Mouse (Mus musculus): ENCODE measurements around the gene Pnp. TPM values are rescaled to one million over a fixed set of nuclear protein-coding genes. Genes with fewer than 3 reads are reported as not detected.
"Not testable (repeated sequence)": the region's sequence is repeated elsewhere in the genome, so short reads cannot be mapped to it uniquely, and the experiment has no call there.

Pnp gene
- total RNA-seq, 1 experiment from 2014 or later: 69.2 TPM

- ATAC-seq (ENCODE audit: extremely low read depth, insufficient number of reproducible peaks, low FRiP score, poor library complexity, severe bottlenecking): no peak
Observed at GRCm38 (mm10) chr14:50925111-50925920, 5.6 kb upstream of the Pnp start.

- ATAC-seq (ENCODE audit: extremely low read depth, insufficient number of reproducible peaks, low FRiP score, poor library complexity, severe bottlenecking): no peak
Observed at GRCm38 (mm10) chr14:50927366-50927765, 3.5 kb upstream of the Pnp start.

DNA sequence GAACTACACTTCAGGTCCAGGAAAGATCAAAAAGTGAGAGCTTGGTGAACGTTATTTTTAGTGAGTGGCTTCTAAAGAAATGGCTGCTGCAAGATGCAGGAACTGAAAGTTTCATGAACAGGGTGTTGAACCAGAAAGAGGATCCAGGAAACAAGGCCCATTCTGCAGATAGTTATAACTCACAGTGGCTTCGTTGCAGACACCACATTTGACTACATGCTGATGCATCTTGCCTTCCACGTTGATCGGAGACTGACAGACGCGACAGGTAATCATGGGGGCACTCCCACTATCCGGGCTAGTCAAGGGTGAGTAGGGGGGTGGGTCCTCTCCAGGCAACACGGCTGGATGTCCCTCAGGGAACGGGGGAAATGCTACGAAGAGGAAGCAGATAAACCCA lies 931 bp upstream of the Pnp start:
- ATAC-seq (ENCODE audit: extremely low read depth, insufficient number of reproducible peaks, low FRiP score, poor library complexity, severe bottlenecking): no peak

- peak; percentile 33 for ATAC-seq (ENCODE audit: extremely low read depth, insufficient number of reproducible peaks, low FRiP score, poor library complexity, severe bottlenecking)
Observed at GRCm38 (mm10) chr14:50930377-50930753, 517 bp upstream of the Pnp start.

DNA sequence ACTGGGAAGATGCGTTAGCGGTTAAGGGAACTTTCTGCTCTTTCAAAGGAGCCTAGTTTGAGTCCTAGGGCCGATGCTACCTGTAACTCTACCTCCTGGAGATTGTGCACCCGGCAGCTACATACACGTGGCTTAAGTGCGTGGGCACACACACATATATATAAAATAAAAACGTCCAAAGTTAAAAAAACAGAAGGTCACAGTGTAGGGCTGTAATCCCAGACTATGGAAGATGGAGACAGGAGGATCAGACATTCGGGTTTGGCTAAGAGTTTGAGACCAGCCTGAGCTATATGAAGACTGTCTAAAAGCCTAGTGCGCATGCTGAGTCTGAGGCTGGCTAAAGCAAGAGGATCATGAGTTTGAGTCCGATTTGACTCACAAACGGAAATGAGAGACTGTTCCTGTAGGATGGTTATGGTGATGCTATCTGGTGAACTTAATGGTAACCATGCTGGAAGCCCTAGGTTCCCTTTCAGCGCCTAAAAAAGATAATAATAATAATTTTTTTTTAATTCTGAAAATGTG lies 675 bp downstream of the Pnp start:
- ATAC-seq (ENCODE audit: extremely low read depth, insufficient number of reproducible peaks, low FRiP score, poor library complexity, severe bottlenecking): no peak

DNA sequence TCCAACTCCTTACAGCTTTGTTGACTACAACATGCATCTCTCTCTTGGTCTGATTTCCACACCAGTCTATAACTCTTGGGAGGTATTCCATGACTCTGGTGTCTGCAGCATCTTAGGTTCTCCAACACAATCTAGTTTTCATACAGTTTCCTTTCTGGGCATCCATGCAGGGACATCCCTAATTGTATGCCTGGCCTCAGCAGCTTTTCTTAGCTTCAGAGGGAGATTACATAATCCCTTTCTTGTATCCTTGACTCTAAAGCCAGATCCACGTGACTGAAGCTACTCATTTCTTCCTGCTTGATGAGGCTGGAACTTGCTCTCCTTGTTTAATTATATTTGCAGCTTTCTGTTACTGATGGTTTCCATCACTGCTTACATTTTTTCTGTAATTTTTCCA lies 5.8 kb downstream of the Pnp start:
- no peak for ATAC-seq (ENCODE audit: extremely low read depth, insufficient number of reproducible peaks, low FRiP score, poor library complexity, severe bottlenecking)

DNA sequence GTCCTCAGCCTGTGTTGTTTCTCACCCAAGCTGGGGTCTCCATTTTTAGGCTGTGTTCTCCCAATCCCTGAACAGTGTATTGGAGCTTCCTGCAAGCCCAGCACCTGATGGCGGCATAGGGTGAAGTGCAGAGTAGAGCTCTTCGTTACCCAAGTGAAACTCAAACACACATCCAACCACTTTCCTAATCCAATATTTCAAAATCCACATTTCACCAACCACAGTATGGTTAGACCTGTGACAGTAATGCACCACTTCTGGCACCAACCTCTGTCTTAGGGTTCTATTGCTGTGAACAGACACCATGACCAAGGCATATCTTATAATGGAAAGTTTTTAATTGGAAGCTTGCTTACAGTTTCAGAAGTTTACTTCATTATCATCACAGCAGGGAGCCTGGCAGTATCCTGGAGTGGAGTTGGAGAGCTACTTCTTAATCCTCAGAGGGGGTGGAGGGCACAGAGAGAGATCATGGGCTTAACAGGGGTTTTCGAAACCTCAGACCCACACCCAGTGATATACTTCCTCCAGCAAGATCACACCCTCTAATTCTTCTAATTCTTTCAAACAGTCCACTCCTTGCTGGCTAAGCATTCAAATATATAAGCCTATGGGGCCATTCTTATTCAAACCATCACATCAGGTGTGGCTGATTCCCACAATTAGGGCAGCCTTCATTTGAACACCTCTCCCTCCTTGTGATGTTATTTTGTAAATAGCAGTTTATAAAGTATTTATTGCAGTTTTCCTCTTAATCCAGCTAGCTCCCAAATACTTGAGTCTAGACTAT lies 7.4 kb downstream of the Pnp start:
- no peak for ATAC-seq (ENCODE audit: extremely low read depth, insufficient number of reproducible peaks, low FRiP score, poor library complexity, severe bottlenecking)

DNA sequence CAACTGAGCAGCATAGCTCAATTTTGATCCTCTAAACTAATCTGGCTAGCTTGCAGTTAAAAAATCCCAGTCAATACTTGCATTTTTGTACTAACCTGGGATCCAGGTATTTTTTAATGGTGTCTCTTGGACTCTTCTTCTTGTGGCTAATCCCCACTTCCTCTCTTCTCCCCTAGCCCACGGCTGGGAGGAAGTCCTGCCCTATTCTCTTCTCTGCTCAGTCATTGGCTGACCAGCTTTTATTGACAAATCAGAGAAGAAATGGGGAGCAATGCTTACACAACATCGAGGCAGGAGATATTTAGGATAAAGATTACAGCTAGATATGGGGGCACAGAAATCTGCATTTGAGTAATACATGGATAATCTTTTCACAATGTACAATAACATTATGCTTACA lies 8.1 kb downstream of the Pnp start:
- peak; percentile 76; the same call in 1 of the 2 replicates for ATAC-seq (ENCODE audit: extremely low read depth, insufficient number of reproducible peaks, low FRiP score, poor library complexity, severe bottlenecking)

- peak; percentile 97 for ATAC-seq (ENCODE audit: extremely low read depth, insufficient number of reproducible peaks, low FRiP score, poor library complexity, severe bottlenecking)
Observed at GRCm38 (mm10) chr14:50943932-50944667, 13.2 kb downstream of the Pnp start, which contains the start of gene Gm49342. Gm49342 (plus strand) TSS chr14:50944517.

GRCm38 (mm10) chr14:50944668-50945033 lies 13.8 kb downstream of the Pnp start:
- ATAC-seq (ENCODE audit: extremely low read depth, insufficient number of reproducible peaks, low FRiP score, poor library complexity, severe bottlenecking): peak; percentile 74

- not testable (repeated sequence) for ATAC-seq (ENCODE audit: extremely low read depth, insufficient number of reproducible peaks, low FRiP score, poor library complexity, severe bottlenecking)
Observed at GRCm38 (mm10) chr14:50945081-50945480, 14.2 kb downstream of the Pnp start.

GRCm38 (mm10) chr14:50945526-50945925 lies 14.6 kb downstream of the Pnp start:
- ATAC-seq (ENCODE audit: extremely low read depth, insufficient number of reproducible peaks, low FRiP score, poor library complexity, severe bottlenecking): not testable (repeated sequence)

GRCm38 (mm10) chr14:50955487-50955886 lies 24.6 kb downstream of the Pnp start:
- ATAC-seq (ENCODE audit: extremely low read depth, insufficient number of reproducible peaks, low FRiP score, poor library complexity, severe bottlenecking): no peak

GRCm38 (mm10) chr14:50955942-50956508 lies 25.1 kb downstream of the Pnp start, which contains the start of gene Pnp2:
Pnp2 (plus strand) TSS chr14:50955992.
- ATAC-seq (ENCODE audit: extremely low read depth, insufficient number of reproducible peaks, low FRiP score, poor library complexity, severe bottlenecking): peak; percentile 86

GRCm38 (mm10) chr14:50956724-50957123 lies 25.8 kb downstream of the Pnp start:
- not testable (repeated sequence) for ATAC-seq (ENCODE audit: extremely low read depth, insufficient number of reproducible peaks, low FRiP score, poor library complexity, severe bottlenecking)

GRCm38 (mm10) chr14:50957146-50957545 lies 26.3 kb downstream of the Pnp start:
- not testable (repeated sequence) for ATAC-seq (ENCODE audit: extremely low read depth, insufficient number of reproducible peaks, low FRiP score, poor library complexity, severe bottlenecking)

DNA sequence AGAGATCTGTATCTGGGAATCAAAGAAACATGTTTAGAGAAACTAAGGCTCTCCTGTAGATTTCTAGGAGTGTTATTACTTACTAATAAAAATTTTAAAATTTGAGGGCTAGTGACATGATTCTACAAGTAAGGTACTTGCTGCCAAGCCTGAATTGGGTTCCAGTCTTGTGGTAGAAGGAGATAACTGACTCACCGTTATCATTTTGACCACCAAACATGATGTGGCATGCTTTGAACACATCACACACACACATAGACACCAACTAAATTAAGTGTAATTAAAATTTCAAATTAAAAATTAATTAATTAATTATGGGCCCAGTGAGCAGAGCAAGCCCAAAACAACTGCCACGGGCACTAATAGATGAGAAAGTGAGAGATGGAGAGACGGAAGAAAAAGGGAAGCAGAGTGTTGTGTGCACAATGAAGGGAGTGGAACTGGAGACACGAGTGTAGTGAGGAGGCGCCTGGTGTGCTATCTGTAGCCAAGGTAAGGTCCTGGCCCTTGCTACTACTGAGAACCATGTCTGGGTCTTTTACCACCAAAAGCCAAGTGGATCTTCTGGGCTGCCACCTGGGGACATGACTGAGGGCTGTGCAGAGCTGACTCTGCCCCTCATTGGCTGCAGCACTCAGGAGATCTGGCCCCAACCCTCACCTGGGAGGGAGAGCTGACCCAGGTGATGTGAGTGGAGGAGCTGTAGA lies 27.6 kb downstream of the Pnp start:
- not testable (repeated sequence) for ATAC-seq (ENCODE audit: extremely low read depth, insufficient number of reproducible peaks, low FRiP score, poor library complexity, severe bottlenecking)
